Mouse (Mus musculus): Measurements from ENCODE around the gene Kdm4b.

Gene Kdm4b

GRCm38 (mm10) chr17:56325450-56326152 is at the start of gene Kdm4b:
Kdm4b (plus strand) TSS chr17:56326062.
- DNase-seq (ENCODE audit: low read depth): peak; percentile 99

GRCm38 (mm10) chr17:56276643-56277566 is 49.0 kb upstream of the Kdm4b start, which contains the start of gene Ticam1:
Ticam1 (minus strand) TSS chr17:56276786.
- DNase-seq (ENCODE audit: low read depth): peak; percentile 90

- DNase-seq (ENCODE audit: low read depth): no peak
These were observed 48.3 kb upstream of the Kdm4b start for GRCm38 (mm10) chr17:56277567-56277893.

- DNase-seq (ENCODE audit: low read depth): no peak
These were observed 47.5 kb upstream of the Kdm4b start for GRCm38 (mm10) chr17:56278340-56278739.

- DNase-seq (ENCODE audit: low read depth): no peak
These were observed 46.2 kb upstream of the Kdm4b start for GRCm38 (mm10) chr17:56279481-56280155.

GRCm38 (mm10) chr17:56281193-56281592 is 44.7 kb upstream of the Kdm4b start:
- no peak for DNase-seq (ENCODE audit: low read depth)

- DNase-seq (ENCODE audit: low read depth): no peak
These were observed 43.1 kb upstream of the Kdm4b start for GRCm38 (mm10) chr17:56282802-56283201.

- DNase-seq (ENCODE audit: low read depth): no peak
These were observed 42.5 kb upstream of the Kdm4b start for GRCm38 (mm10) chr17:56283316-56283715.

- no peak for DNase-seq (ENCODE audit: low read depth)
These were observed 39.9 kb upstream of the Kdm4b start for GRCm38 (mm10) chr17:56285995-56286394.

GRCm38 (mm10) chr17:56287830-56288229 is 38.0 kb upstream of the Kdm4b start:
- no peak for DNase-seq (ENCODE audit: low read depth)

- DNase-seq (ENCODE audit: low read depth): no peak
These were observed 37.0 kb upstream of the Kdm4b start for GRCm38 (mm10) chr17:56288866-56289265.

GRCm38 (mm10) chr17:56289371-56290331 is 36.2 kb upstream of the Kdm4b start:
- DNase-seq (ENCODE audit: low read depth): peak; percentile 71

GRCm38 (mm10) chr17:56290388-56291170 is 35.3 kb upstream of the Kdm4b start:
- DNase-seq (ENCODE audit: low read depth): peak; percentile 93

- peak; percentile 93 for DNase-seq (ENCODE audit: low read depth)
These were observed 34.7 kb upstream of the Kdm4b start for GRCm38 (mm10) chr17:56291171-56291511.

- DNase-seq (ENCODE audit: low read depth): no peak
These were observed 33.9 kb upstream of the Kdm4b start for GRCm38 (mm10) chr17:56291826-56292475.

- DNase-seq (ENCODE audit: low read depth): no peak
These were observed 33.2 kb upstream of the Kdm4b start, which contains the start of gene Plin3 for GRCm38 (mm10) chr17:56292531-56293222. Plin3 (minus strand) TSS chr17:56292873.

GRCm38 (mm10) chr17:56293291-56293690 is 32.6 kb upstream of the Kdm4b start:
- DNase-seq (ENCODE audit: low read depth): no peak

GRCm38 (mm10) chr17:56294241-56294640 is 31.6 kb upstream of the Kdm4b start:
- DNase-seq (ENCODE audit: low read depth): no peak

- no peak for DNase-seq (ENCODE audit: low read depth)
These were observed 29.7 kb upstream of the Kdm4b start for GRCm38 (mm10) chr17:56296201-56296600.
